Mouse (Mus musculus) ES-E14 (cell line): ENCODE data around the gene Sdccag8. TPM values are rescaled to one million over a fixed set of nuclear protein-coding genes. Genes with fewer than 3 reads are reported as not detected.
"Not testable (repeated sequence)": the region's sequence is repeated elsewhere in the genome, so short reads cannot be mapped to it uniquely, and the experiment has no call there.

Experiments
- DNase-seq: peaks from one replicate; pipeline ENCODE4 v3.0.0-alpha.2; 2013; ENCODE audit warnings: low read depth, low spot score
- H3K27ac ChIP-seq: 2 replicates; pipeline ENCODE4 v1.5.1; 2012; ENCODE audit warnings: low read depth, mild to moderate bottlenecking, low read length, moderate library complexity, mixed read lengths; ENCODE audit not compliant: poor library complexity, insufficient read depth, severe bottlenecking
- H3K36me3 ChIP-seq: 2 replicates; pipeline ENCODE4 v1.6.1; 2012; ENCODE audit warnings: mild to moderate bottlenecking, low read length, moderate library complexity, mixed read lengths; ENCODE audit not compliant: control insufficient read depth, poor library complexity, insufficient read depth, severe bottlenecking
- H3K4me1 ChIP-seq, 2 experiments: fragments of 150-350 bp in 1 of 2; sonication (generic) in 1 of 2; 2 replicates each; pipeline ENCODE4 v1.6.1; 2012; ENCODE audit warnings: low read length in 2 of 2, mild to moderate bottlenecking in 1 of 2, mixed read lengths in 1 of 2; ENCODE audit not compliant: control insufficient read depth in 2 of 2, insufficient read depth in 2 of 2, poor library complexity in 1 of 2
- H3K4me3 ChIP-seq, 2 experiments: fragments of 150-350 bp in 1 of 2; sonication (generic) in 1 of 2; 2 replicates each; pipeline ENCODE4 v1.5.1; 2012; ENCODE audit warnings: low read length in 2 of 2, low read depth in 1 of 2, mild to moderate bottlenecking in 1 of 2, mixed read lengths in 1 of 2; ENCODE audit not compliant: insufficient read depth in 1 of 2, poor library complexity in 1 of 2, severe bottlenecking in 1 of 2
- H3K9ac ChIP-seq: 2 replicates; pipeline ENCODE4 v1.6.1; 2012; ENCODE audit warnings: low read depth, mild to moderate bottlenecking, low read length, mixed read lengths; ENCODE audit not compliant: poor library complexity, insufficient read depth, severe bottlenecking
- H3K9me3 ChIP-seq: fragments of 150-350 bp; sonication (generic); 2 replicates; pipeline ENCODE4 v1.6.1; 2012; ENCODE audit warnings: low read depth, mild to moderate bottlenecking, low read length; ENCODE audit not compliant: control insufficient read depth, insufficient read depth
- CHD2 ChIP-seq: IDR thresholded peaks from 2 replicates; pipeline ENCODE4 v1.6.1; 2014; ENCODE audit warnings: mild to moderate bottlenecking, low read depth, low read length, inconsistent platforms
- HCFC1 ChIP-seq: IDR thresholded peaks from 2 replicates; pipeline ENCODE4 v1.6.1; 2012; ENCODE audit warnings: low read length, inconsistent platforms, borderline replicate concordance; ENCODE audit not compliant: insufficient read depth
- MAFK ChIP-seq: IDR thresholded peaks from 2 replicates; pipeline ENCODE4 v1.6.1; 2014; ENCODE audit warnings: mild to moderate bottlenecking, low read depth, low read length, inconsistent platforms; ENCODE audit not compliant: insufficient read depth
- ZC3H11A ChIP-seq: IDR thresholded peaks from 2 replicates; pipeline ENCODE4 v1.6.1; 2012; ENCODE audit warnings: low read depth, mild to moderate bottlenecking, inconsistent platforms, low read length, borderline replicate concordance
- ZNF384 ChIP-seq: IDR thresholded peaks from 2 replicates; pipeline ENCODE4 v1.6.1; 2012; ENCODE audit warnings: low read depth, low read length, inconsistent platforms
- in situ Hi-C, 2 experiments: fragments of 600-800 bp; cut with MboI; formaldehyde crosslinking; loops; one replicate each; pipeline ENCODE4 v1.15.1; 2025; ENCODE audit warnings: low sequenced_read_pairs in 2 of 2, inconsistent platforms in 1 of 2; ENCODE audit not compliant: unreplicated experiment in 2 of 2
- total RNA-seq: library from RNA; depleted of rRNA; stranded (reverse); fragments of 300-350 nt; gene quantifications from 2 replicates; pipeline ENCODE4 v1.2.3, GENCODE M21; 2012

Gene Sdccag8
- total RNA-seq, 1 experiment = 5.0 TPM

GRCm38 (mm10) chr1:176934043-176934762 lies 119.7 kb downstream of the Sdccag8 start:
- Histone ChIP-seq H3K9me3 (no peaks in the 10 kb centered on the region), H3K9ac (no peak overlapping the region), H3K4me3 (no peak overlapping the region), H3K4me1 (no peaks in the 10 kb centered on the region), H3K27ac (no peak overlapping the region), H3K36me3 (no peaks in the 10 kb centered on the region)
- TF ChIP-seq MAFK = no peak
- TF ChIP-seq CHD2 = no peak
- no peak for TF ChIP-seq ZC3H11A
- TF ChIP-seq ZNF384 = no peak
- no peak for TF ChIP-seq HCFC1
- in situ Hi-C loops = no loop called here
- no peak for DNase-seq

- in situ Hi-C loops = no loop called here
- H3K4me1 ChIP-seq = no peaks in the 10 kb centered on the region
- H3K36me3 ChIP-seq = no peaks in the 10 kb centered on the region
- H3K9me3 ChIP-seq = no peaks in the 10 kb centered on the region
- H3K27ac ChIP-seq = no peak overlapping the region
- H3K9ac ChIP-seq = no peak overlapping the region
- TF ChIP-seq CHD2 = no peak
- TF ChIP-seq MAFK = no peak
- no peak for TF ChIP-seq ZNF384
- TF ChIP-seq ZC3H11A = no peak
- no peak for TF ChIP-seq HCFC1
- no peak overlapping the region for H3K4me3 ChIP-seq
- no peak for DNase-seq
Observed at GRCm38 (mm10) chr1:176939901-176940341, 125.5 kb downstream of the Sdccag8 start.

- H3K9ac ChIP-seq, in situ Hi-C loops, H3K9me3 ChIP-seq, H3K4me3 ChIP-seq, H3K4me1 ChIP-seq, H3K27ac ChIP-seq, H3K36me3 ChIP-seq, DNase-seq: not testable (repeated sequence)
Observed at GRCm38 (mm10) chr1:176941286-176941990, 127.0 kb downstream of the Sdccag8 start.

GRCm38 (mm10) chr1:176943126-176943525 lies 128.7 kb downstream of the Sdccag8 start:
- no peaks in the 10 kb centered on the region for H3K36me3 ChIP-seq
- no peak for TF ChIP-seq MAFK
- no peak for TF ChIP-seq ZC3H11A
- no peak for TF ChIP-seq CHD2
- no peak for TF ChIP-seq ZNF384
- TF ChIP-seq HCFC1 = no peak
- in situ Hi-C loops = no loop called here
- no peak for DNase-seq
- H3K9ac ChIP-seq = no peak overlapping the region
- H3K27ac ChIP-seq = no peak overlapping the region
- no peaks in the 10 kb centered on the region for H3K9me3 ChIP-seq
- H3K4me3 ChIP-seq = no peak overlapping the region
- no peaks in the 10 kb centered on the region for H3K4me1 ChIP-seq
